Mouse (Mus musculus): ENCODE results near the gene Slc39a3.

DNA sequence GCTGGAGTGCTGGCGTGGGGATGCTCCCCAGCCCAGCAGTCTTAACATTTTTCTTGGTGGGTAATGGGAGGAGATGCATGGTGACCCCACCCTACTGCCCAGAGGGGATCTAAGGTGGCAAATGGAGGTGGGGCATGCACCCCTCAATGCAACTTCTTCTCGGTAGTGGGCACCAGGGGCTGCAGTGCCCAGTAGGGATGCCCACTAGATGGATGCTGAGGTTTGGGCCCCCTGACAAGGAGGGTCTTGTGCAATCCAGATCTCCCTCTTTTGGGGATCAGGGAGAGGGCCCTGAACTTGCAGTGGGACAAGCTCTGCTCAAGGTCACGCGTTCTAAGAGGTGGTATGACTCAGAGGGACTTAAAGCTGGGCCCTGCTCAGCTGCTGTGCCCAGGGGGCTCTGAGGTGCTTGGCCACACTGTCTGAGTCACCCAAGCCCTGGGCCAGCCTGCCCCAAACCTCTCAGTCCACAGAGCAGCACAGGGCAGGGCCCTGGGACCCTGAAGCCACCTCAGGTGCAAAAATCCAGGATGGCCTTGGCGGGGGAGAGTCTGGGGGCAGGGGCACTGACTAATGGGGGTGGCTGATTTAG lies 12.8 kb downstream of the Slc39a3 start:
- TF ChIP-seq MYOG (IDR thresholded peaks at IDR 0.05; ENCODE audit: control insufficient read depth in 1 of 3, insufficient read depth in 1 of 3, insufficient read length in 2 of 3, low read depth in 2 of 3) (no peak), POLR2A (IDR thresholded peaks at IDR 0.05; ENCODE audit: insufficient read length, low read depth) (no peak), TCF3 (IDR thresholded peaks at IDR 0.05; ENCODE audit: insufficient read length, low read depth) (no peak), MAX (IDR thresholded peaks at IDR 0.05; ENCODE audit: low read depth) (no peak), CEBPB (IDR thresholded peaks at IDR 0.05; ENCODE audit: insufficient read depth, poor library complexity, severe bottlenecking) (no peak), POLR2AphosphoS2 (IDR thresholded peaks at IDR 0.05; ENCODE audit: insufficient read length, low read depth) (no peak), MYOD1 (IDR thresholded peaks at IDR 0.05; ENCODE audit: control insufficient read depth in 1 of 3, insufficient read length in 2 of 3, low read depth in 2 of 3) (no peak)

Measured in myocyte (in vitro differentiated cells).